Mouse (Mus musculus): ENCODE results near the gene Yars.

Yars gene

DNA sequence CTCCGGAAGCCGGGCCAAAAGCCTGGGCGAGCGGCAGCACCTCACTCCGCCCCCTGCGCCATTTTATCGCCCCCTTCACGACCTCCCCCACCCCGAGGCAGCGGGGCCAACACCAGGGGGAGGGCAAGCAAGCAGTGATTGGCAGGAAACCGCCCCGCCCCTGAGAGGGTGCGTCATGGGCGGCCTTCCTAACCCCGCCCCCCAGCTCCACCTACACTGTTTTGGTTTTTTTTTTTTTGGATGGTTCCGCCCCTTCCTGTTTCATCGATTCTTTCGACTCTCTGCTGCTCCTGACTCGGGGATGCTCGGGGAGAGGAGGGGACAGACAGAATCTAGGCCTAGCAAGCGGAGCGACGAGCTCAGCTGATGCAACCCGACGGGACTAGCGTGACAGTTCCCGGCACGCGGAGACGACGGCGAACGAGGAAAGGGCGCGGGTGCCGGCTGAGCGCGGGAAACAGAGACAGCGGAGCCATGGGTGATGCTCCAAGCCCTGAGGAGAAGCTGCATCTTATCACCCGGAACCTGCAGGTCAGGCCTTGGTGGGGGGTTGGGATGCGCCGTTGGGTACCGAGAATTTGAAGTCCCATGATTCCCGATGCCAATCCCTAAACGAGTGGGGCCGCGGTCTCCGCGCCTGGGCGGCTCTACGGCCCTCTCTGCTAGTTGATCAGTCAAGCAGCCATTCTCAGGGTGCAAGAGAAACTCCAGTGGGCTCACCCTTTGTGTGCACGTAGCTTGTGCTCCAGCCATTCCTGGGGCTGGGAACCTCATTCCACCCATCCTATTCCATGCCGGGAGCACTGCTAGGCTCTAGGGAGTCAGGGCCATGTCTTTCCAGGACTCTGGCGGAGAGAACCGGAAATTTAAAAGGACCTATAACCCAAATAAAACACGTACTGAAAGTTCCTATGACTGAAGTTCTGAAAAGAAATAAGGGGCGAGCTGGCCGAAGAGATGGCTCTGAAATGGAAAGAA, at the start of gene Yars, which contains the start of gene S100pbp:
Gene Yars (plus strand): TSS at position 219 of the 978 bp plus-strand sequence.
Gene S100pbp (minus strand): TSS at position 186 of the 978 bp plus-strand sequence.
- DNase-seq (ENCODE audit: low spot score) = peak; percentile 99

DNA sequence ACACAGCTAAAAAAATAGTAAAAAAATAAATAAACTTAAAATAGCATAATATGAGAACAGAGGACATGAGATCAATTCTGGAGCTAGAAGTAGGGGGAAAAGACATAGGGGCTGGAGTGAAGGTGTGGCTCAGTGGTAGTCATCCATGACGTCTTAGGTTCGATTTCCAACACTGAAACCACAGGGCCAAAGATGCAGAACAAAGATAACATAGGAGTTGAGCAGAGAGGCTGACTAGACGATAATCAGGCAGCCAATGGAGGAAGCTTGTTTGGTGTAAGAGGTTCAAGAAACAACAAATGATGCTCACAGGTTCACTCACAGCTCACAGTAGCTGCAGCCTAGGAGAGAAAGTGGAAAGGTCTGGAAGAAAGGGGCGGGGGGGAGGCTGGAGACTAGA, 48.8 kb upstream of the Yars start:
- DNase-seq (ENCODE audit: low spot score) = no peak

DNA sequence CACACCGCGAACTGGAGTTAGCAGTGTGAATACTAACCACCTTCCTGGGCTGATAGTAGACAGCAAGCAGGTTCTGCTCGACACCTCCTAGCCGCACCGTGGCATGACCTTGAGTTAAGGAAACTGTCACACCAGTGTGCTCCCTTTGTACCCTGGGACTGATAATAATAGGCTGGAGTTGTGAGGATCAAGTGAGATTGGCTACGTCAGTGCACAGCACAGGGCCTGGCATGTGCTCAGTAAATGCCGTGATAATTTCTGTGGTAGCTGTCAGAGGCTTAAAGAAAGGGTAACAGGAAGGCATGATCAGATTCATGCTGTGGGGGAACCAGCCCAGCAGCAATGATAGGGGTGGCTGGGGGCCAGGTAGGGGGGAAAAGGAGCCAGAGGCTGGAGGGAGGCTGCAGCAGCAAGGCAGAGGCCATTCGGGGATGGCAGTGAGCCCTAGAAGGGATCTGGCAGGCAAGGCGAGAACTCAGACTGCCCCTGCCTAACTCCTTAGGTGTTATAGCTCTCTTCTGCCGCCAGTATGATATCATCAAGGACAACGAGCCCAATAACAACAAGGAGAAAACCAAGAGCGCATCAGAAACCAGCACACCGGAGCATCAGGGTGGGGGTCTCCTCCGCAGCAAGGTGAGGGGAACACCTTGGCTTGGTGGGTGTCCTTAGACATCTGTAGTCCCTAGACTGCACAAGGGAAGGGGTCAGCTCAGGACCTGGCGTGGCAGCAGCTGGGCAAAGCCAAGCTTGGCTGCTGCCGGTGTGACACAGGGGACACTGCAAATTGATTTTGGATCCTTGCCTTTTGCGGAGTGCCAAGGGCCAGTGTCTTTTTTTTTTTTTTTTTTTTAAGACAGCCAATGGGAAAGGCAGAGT, 47.8 kb upstream of the Yars start:
- DNase-seq (ENCODE audit: low spot score) = no peak

DNA sequence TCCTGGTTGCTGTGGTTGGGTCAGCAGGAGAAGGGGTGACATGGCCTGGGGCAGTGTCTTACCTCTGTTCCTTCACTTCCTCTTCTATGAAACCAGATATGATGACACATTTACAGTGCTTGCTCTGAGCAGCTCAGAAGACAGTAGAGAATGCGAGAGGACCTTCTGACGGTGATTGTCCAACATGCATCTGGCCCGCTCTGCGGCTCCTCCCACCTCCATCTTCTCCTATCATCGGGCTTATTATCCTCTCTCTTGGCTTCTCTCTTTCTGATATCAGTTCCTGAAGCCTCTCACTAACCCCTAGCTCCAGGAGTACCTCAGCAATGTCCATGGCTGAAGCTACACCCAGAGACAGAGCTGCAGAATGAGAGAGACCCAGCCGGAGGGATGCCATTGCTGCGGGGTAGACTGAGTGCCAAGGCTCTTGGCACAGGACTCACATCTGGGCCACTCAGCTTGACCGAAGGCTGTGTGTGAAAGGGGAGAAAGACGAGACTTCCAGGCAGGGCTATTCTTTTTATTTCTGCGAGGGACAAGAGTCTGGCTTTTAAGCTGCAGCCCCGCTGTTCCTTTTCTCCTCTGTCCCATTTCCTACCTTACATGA, 47.0 kb upstream of the Yars start:
- no peak for DNase-seq (ENCODE audit: low spot score)

DNA sequence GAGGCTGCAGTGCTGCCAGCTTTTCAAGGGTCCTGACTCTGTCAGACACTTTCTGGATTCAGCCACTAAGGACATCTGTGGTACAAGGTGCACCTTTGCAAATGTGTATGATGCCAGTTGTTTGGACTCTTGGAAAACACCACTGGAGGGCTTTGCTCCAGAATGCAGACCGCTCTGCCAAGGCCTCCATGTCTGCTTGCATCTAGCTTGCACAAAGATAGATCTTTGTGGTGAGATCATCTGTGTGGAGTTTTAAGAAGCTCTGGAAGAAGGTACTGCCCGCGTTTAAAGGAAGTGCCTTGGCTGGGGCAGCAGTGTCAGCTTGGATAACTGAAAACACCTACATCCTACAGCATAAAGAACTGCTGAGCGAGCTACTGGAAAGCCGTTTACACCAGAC, 46.1 kb upstream of the Yars start:
- no peak for DNase-seq (ENCODE audit: low spot score)

GRCm38 (mm10) chr4:129144401-129145367, 44.9 kb upstream of the Yars start:
- no peak for DNase-seq (ENCODE audit: low spot score)

DNA sequence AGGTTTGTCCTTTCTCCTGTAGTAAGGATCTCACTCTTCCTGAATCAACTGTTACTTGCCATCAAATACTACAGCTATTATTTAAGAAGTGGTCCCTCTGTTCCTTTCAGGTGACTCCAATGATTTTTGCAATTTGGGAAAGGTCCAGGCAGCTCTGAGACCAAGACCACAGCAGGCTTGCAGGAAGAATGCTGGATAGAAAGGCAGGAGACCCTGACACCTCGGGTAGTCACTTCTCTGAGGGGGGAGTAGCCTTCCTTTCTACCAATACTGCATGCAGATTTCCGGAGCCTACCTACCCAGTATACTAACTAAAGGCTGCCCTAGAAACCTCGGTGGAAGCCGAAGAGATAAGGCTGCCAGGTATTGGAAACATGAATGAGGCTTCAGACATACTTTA, 44.1 kb upstream of the Yars start:
- no peak for DNase-seq (ENCODE audit: low spot score)

DNA sequence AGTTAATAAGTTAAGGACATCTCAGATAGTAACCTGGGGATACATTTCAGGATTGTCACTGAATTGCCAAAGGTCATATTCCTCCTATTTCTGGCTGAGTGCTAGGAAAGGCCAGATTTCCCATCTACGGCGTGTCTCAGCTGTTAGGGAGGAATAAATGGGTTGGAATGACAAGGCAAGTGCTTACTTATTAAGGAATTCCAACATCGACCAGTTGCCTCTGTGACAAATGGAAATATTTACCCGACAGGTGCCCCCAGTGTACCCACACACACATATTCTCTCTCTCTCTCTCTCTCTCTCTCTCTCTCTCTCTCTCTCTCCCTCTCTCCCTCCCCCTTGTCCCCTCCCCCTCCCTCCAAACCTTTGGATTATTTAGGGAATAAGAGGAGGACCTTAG, 43.6 kb upstream of the Yars start:
- DNase-seq (ENCODE audit: low spot score) = no peak

GRCm38 (mm10) chr4:129146392-129146791, 43.2 kb upstream of the Yars start:
- no peak for DNase-seq (ENCODE audit: low spot score)

- no peak for DNase-seq (ENCODE audit: low spot score)
Observed at GRCm38 (mm10) chr4:129147552-129148103, 41.9 kb upstream of the Yars start.

DNA sequence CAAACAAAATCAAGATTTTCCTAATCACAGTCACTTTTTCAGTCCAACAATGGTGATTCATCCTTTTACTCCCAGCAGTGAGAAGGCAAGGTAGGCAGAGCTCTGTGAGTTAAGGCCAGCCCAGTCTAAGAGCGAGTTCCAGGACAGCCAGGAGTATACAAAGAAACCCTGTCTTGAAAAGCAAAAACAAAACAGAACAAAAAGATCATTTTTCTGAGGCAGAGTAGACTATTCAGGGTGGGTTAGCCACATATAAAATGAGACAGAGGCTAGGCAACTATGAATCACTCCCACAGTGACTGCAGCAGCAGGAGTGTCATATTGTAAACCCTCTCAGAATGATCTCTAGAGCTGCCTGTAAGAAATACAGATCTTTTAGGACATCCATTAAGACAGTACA, 40.2 kb upstream of the Yars start:
- DNase-seq (ENCODE audit: low spot score) = no peak

GRCm38 (mm10) chr4:129151276-129151811, 38.2 kb upstream of the Yars start:
- DNase-seq (ENCODE audit: low spot score) = no peak

DNA sequence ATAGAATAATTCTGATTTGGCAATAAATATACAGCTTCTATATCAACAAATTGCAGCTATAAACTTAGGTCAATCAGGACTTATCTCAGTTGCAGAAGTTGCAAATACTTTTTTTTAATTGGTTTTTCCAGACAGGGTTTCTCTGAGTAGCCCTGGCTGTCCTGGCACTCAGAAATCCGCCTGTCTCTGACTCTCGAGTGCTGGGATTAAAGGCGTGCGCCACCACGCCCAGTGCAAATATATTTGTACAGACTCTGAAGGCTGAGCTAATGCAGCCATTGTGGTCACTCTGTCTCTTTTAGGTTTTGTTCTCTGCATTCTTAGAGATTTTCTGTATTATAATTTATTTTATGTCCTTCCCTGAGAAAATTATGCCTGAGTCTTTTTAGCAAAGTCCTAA, 32.0 kb upstream of the Yars start:
- DNase-seq (ENCODE audit: low spot score) = no peak

DNA sequence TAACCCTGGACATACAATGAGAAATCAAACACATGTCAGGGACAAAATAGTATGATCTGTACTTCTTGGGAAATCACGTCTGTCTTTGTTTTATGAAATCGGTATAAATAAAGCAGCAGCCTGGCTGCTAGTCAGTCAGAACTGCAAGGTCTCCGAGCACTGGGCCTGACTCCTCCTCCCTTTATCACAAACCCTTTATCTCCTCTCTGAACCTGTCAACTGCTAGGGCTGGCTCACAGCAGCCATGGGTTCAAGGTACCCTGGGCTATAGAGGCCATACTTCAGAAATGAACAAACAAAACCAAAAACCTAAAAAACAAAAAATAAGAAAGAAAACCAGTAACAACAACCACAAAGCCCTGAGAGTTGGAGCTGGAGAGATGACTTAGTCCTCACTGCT, 31.0 kb upstream of the Yars start:
- DNase-seq (ENCODE audit: low spot score) = no peak

- no peak for DNase-seq (ENCODE audit: low spot score)
Observed at GRCm38 (mm10) chr4:129161076-129161475, 28.5 kb upstream of the Yars start.

GRCm38 (mm10) chr4:129161581-129162255, 27.8 kb upstream of the Yars start:
- DNase-seq (ENCODE audit: low spot score) = no peak

GRCm38 (mm10) chr4:129172529-129172928, 17.0 kb upstream of the Yars start:
- no peak for DNase-seq (ENCODE audit: low spot score)

DNA sequence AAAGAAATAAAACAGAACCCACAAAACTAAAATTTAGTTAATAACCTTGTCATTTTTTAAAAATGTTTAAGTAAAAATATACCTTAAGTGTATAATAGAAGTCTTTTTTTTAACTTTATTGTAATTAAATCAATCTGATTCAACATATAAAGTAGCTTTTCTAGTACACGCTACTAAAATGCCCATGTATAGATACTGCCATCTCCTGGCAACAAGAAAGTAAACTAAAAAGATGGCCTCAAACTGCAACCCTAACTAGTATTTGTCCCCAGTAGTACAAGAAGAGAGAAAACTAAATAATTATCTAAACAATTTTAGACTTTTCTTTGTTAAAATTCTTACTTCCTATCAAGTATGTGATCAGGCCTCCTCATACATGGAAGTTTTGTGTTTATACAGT, 10.0 kb upstream of the Yars start:
- DNase-seq (ENCODE audit: low spot score) = no peak

DNA sequence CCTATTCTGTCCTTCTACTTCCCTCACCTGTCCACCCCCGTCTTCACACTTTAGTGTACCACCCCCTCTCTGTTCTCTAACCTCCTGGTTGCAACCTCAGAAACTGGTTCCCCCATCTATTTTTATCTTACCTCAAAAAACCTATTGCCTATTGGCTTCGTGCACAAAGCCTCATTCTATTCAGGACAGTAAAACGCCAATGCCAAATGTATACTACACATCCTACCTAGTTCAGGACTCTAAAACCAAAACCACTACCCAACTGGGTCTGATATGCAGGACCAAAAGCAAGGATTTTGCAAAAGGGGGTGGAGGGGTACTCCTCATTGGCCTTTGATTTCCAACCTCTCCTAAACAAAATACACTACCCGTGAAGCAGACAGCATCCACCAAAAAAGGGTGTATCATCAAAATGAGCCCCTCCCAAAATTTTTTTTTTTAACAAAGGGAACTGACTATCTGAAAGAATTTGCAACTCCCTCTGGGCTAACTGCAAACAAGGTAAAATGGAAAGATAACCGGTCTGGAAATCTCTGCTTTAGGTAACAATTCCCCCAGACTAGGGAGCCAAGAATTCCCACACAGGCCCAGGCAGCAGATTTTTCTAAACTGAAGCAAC, 1.4 kb upstream of the Yars start:
- no peak for DNase-seq (ENCODE audit: low spot score)
